ENCODE assay signal across 20 mouse cellular contexts in the genomic region with DNA sequence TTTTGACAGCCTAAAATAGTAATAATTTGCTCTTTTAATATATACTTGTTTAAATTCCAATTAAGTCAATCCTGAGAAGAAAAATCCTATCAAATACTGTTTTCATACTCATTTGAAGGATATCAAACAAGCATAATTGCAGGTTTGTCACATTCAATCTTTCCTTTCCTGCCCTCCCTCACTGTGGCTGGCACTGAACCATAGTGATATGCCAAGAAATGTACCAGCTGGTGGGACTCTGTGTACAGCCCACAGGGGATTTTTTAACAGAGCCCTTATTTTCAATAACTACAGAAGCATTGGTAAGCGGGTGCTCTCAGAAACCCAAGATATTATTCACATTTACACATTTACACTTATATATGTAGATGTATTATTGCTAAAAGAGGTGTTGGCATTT.
DNase-seq lines count a peak whose midpoint lies in the region; ATAC-seq lines count a peak whose summit lies in the region.
"Had no signal": no experiment of that assay in that cellular context is flagged by ENCODE, and none has a peak within 500 bp of the region (broad histone marks: within the 10 kb centered on the region; RNA-seq: fewer than 3 reads in every experiment).

No protein-coding gene starts in this region.

- H3K36me3 ChIP-seq in hindbrain, embryonic 14.5 days (replicated peaks; ENCODE audit: control insufficient read depth, insufficient read depth), result no peaks in the 10 kb centered on the region
- no peaks in the 10 kb centered on the region for H3K36me3 ChIP-seq in hindbrain, embryonic 12.5 days
- no peaks in the 10 kb centered on the region for H3K36me3 ChIP-seq in midbrain, embryonic 15.5 days (replicated peaks)
- H3K36me3 ChIP-seq in midbrain, embryonic 16.5 days (ENCODE audit: control insufficient read depth, insufficient read depth, low read length), result no peaks in the 10 kb centered on the region
- no peaks in the 10 kb centered on the region for H3K36me3 ChIP-seq in forebrain, embryonic 16.5 days (ENCODE audit: control insufficient read depth, insufficient read depth)
- H3K36me3 ChIP-seq: embryonic facial prominence, embryonic 15.5 days; heart, embryonic 15.5 days; limb, embryonic 12.5 days; liver, embryonic 12.5 days; neural tube, embryonic 13.5 days had no signal

- H3K27ac ChIP-seq in hindbrain, embryonic 14.5 days, result no peak overlapping the region
- no peak overlapping the region for H3K27ac ChIP-seq in hindbrain, embryonic 12.5 days
- no peak overlapping the region for H3K27ac ChIP-seq in midbrain, embryonic 15.5 days
- H3K27ac ChIP-seq in midbrain, embryonic 16.5 days (ENCODE audit: low read length), result no peak overlapping the region
- H3K27ac ChIP-seq in forebrain, embryonic 16.5 days (ENCODE audit: low read length), result no peak overlapping the region
- H3K27ac ChIP-seq: embryonic facial prominence, embryonic 15.5 days; heart, embryonic 15.5 days; limb, embryonic 12.5 days; liver, embryonic 12.5 days; neural tube, embryonic 13.5 days had no signal

- ATAC-seq in hindbrain, embryonic 14.5 days (ENCODE audit: low FRiP score), result no peak
- no peak for ATAC-seq in hindbrain, embryonic 12.5 days (ENCODE audit: low FRiP score)
- ATAC-seq in midbrain, embryonic 15.5 days (replicated peaks), result peak; percentile 63; the same call in 1 of the 2 replicates
- no peak for ATAC-seq in midbrain, embryonic 16.5 days
- peak; percentile 97 for ATAC-seq in forebrain, embryonic 16.5 days
- ATAC-seq: liver, embryonic 12.5 days had no signal

- H3K4me2 ChIP-seq in hindbrain, embryonic 14.5 days (replicated peaks), result no peak overlapping the region
- no peak overlapping the region for H3K4me2 ChIP-seq in hindbrain, embryonic 12.5 days (replicated peaks)
- H3K4me2 ChIP-seq in midbrain, embryonic 15.5 days, result no peak overlapping the region
- H3K4me2 ChIP-seq in midbrain, embryonic 16.5 days (ENCODE audit: low read length), result no peak overlapping the region
- H3K4me2 ChIP-seq in forebrain, embryonic 16.5 days (ENCODE audit: low read length), result no peak overlapping the region
- H3K4me2 ChIP-seq: embryonic facial prominence, embryonic 15.5 days; heart, embryonic 15.5 days; limb, embryonic 12.5 days; liver, embryonic 12.5 days; neural tube, embryonic 13.5 days had no signal

- H3K9ac ChIP-seq in hindbrain, embryonic 14.5 days, result no peak overlapping the region
- H3K9ac ChIP-seq in hindbrain, embryonic 12.5 days, result no peak overlapping the region
- H3K9ac ChIP-seq in midbrain, embryonic 15.5 days, result no peak overlapping the region
- no peak overlapping the region for H3K9ac ChIP-seq in midbrain, embryonic 16.5 days (ENCODE audit: low read depth, low read length)
- H3K9ac ChIP-seq in forebrain, embryonic 16.5 days (replicated peaks; ENCODE audit: low read depth, low read length), result no peak overlapping the region
- H3K9ac ChIP-seq: embryonic facial prominence, embryonic 15.5 days; heart, embryonic 15.5 days; limb, embryonic 12.5 days; liver, embryonic 12.5 days; neural tube, embryonic 13.5 days had no signal

- no peaks in the 10 kb centered on the region for H3K27me3 ChIP-seq in hindbrain, embryonic 14.5 days (ENCODE audit: control insufficient read depth, insufficient read depth, low read length)
- H3K27me3 ChIP-seq in hindbrain, embryonic 12.5 days, result no peaks in the 10 kb centered on the region
- H3K27me3 ChIP-seq in midbrain, embryonic 15.5 days (replicated peaks), result no peaks in the 10 kb centered on the region
- no peaks in the 10 kb centered on the region for H3K27me3 ChIP-seq in midbrain, embryonic 16.5 days (ENCODE audit: control insufficient read depth, insufficient read depth, low read depth, low read length)
- H3K27me3 ChIP-seq in forebrain, embryonic 16.5 days (replicated peaks; ENCODE audit: control insufficient read depth, insufficient read depth, low read length), result no peaks in the 10 kb centered on the region
- H3K27me3 ChIP-seq: embryonic facial prominence, embryonic 15.5 days; heart, embryonic 15.5 days; limb, embryonic 12.5 days; liver, embryonic 12.5 days; neural tube, embryonic 13.5 days had no signal

- 47% methylated on average over 1 of the region's 1 CpGs for WGBS in hindbrain, embryonic 14.5 days
- WGBS in hindbrain, embryonic 12.5 days, result 86% methylated on average over 1 of the region's 1 CpGs
- WGBS in midbrain, embryonic 15.5 days, result 78% methylated on average over 1 of the region's 1 CpGs
- 71% methylated on average over 1 of the region's 1 CpGs for WGBS in midbrain, embryonic 16.5 days
- 22% methylated on average over 1 of the region's 1 CpGs for WGBS in forebrain, embryonic 16.5 days

- peak; percentile 30 for DNase-seq in hindbrain, embryonic 14.5 days (ENCODE audit: low spot score)
- peak; percentile 16 to 36 for DNase-seq in layer of hippocampus, postnatal 36 days
- no peak for DNase-seq in kidney, postnatal 36 days
- DNase-seq: embryo, embryonic 11 days; gastrocnemius, postnatal 36 days; heart, postnatal 4 days; kidney, postnatal 4 days; lung, adult 2 months; lung, postnatal 36 days; right cerebral cortex, postnatal 25 days; thymus, adult 18-20 months had no signal

- no peaks in the 10 kb centered on the region for H3K4me1 ChIP-seq in hindbrain, embryonic 14.5 days (replicated peaks; ENCODE audit: control insufficient read depth, insufficient read depth, low read length)
- H3K4me1 ChIP-seq in hindbrain, embryonic 12.5 days, result no peaks in the 10 kb centered on the region
- no peaks in the 10 kb centered on the region; the same call in 1 of the 2 replicates for H3K4me1 ChIP-seq in midbrain, embryonic 15.5 days
- H3K4me1 ChIP-seq in midbrain, embryonic 16.5 days (ENCODE audit: control insufficient read depth, insufficient read depth, low read length), result no peaks in the 10 kb centered on the region
- H3K4me1 ChIP-seq in forebrain, embryonic 16.5 days (replicated peaks; ENCODE audit: control insufficient read depth, insufficient read depth, low read length), result peaks cover 4% of the 10 kb centered on the region
- H3K4me1 ChIP-seq: embryonic facial prominence, embryonic 15.5 days; heart, embryonic 15.5 days; limb, embryonic 12.5 days; liver, embryonic 12.5 days had no signal

- no peak overlapping the region for H3K4me3 ChIP-seq in hindbrain, embryonic 14.5 days (replicated peaks; ENCODE audit: low read length)
- H3K4me3 ChIP-seq in hindbrain, embryonic 12.5 days, result no peak overlapping the region
- H3K4me3 ChIP-seq in midbrain, embryonic 15.5 days, result no peak overlapping the region
- H3K4me3 ChIP-seq in midbrain, embryonic 16.5 days (ENCODE audit: low read depth, low read length), result no peak overlapping the region
- H3K4me3 ChIP-seq in forebrain, embryonic 16.5 days (replicated peaks; ENCODE audit: low read length), result no peak overlapping the region
- H3K4me3 ChIP-seq: embryonic facial prominence, embryonic 15.5 days; heart, embryonic 15.5 days; limb, embryonic 12.5 days; liver, embryonic 12.5 days; neural tube, embryonic 13.5 days had no signal

- H3K9me3 ChIP-seq in hindbrain, embryonic 14.5 days (ENCODE audit: control insufficient read depth, low read length), result no peaks in the 10 kb centered on the region
- H3K9me3 ChIP-seq in hindbrain, embryonic 12.5 days (replicated peaks), result no peaks in the 10 kb centered on the region
- H3K9me3 ChIP-seq in midbrain, embryonic 15.5 days, result no peaks in the 10 kb centered on the region
- no peaks in the 10 kb centered on the region for H3K9me3 ChIP-seq in midbrain, embryonic 16.5 days (replicated peaks; ENCODE audit: control insufficient read depth, low read length, poor library complexity, severe bottlenecking)
- no peaks in the 10 kb centered on the region for H3K9me3 ChIP-seq in forebrain, embryonic 16.5 days (ENCODE audit: control insufficient read depth, low read length)
- H3K9me3 ChIP-seq: embryonic facial prominence, embryonic 15.5 days; heart, embryonic 15.5 days; limb, embryonic 12.5 days; liver, embryonic 12.5 days; neural tube, embryonic 13.5 days had no signal

Comparison
In these comparisons a context has a peak if more than half of its experiments do, and no peak if none do; other contexts are left out.
1. ATAC-seq: peak in midbrain, embryonic 15.5 days (single experiment) and forebrain, embryonic 16.5 days (single experiment); none in hindbrain, embryonic 14.5 days (single experiment), hindbrain, embryonic 12.5 days (single experiment) and midbrain, embryonic 16.5 days (single experiment).
2. DNase-seq: peak in hindbrain, embryonic 14.5 days (single experiment) and layer of hippocampus, postnatal 36 days (2 of 2); none in kidney, postnatal 36 days (0 of 2).